In genomic region chr12:103341212-103341611, GRCm38 (mm10) we compare ENCODE assay signal across 12 mouse cellular contexts. TPM values are rescaled to one million over a fixed set of nuclear protein-coding genes. Genes with fewer than 3 reads are reported as not detected.
DNase-seq lines count a peak whose midpoint lies in the region; ATAC-seq and TF ChIP-seq lines count a peak whose summit lies in the region.
"Had no signal": no experiment of that assay in that cellular context is flagged by ENCODE, and none has a peak within 500 bp of the region (broad histone marks: within the 10 kb centered on the region; RNA-seq: fewer than 3 reads in every experiment).

No protein-coding gene starts in this region.

- H3K27ac ChIP-seq in heart, adult 2 months = peak overlapping the region; percentile 9; the same call in 1 of the 2 replicates
- no peak overlapping the region for H3K27ac ChIP-seq in heart, embryonic 10.5 days

- H3K79me2 ChIP-seq in heart, adult 2 months (replicated peaks; ENCODE audit: control insufficient read depth, insufficient read depth, low read length) = no peaks in the 10 kb centered on the region; the same call in 1 of the 2 replicates

- intact Hi-C loops in heart, adult 2 months (cut with DNase I) = no loop called here

- WGBS in heart, adult 2 months = 54% methylated on average over 5 of the region's 5 CpGs
- 79% methylated on average over 5 of the region's 5 CpGs for WGBS in heart, embryonic 10.5 days

- ATAC-seq in hematopoietic stem cell, adult 5-6 weeks (replicated peaks in 1 of 2; ENCODE audit: insufficient read depth in 1 of 2, low FRiP score in 2 of 2, low TSS enrichment in 1 of 2, low read depth in 1 of 2, poor library complexity in 2 of 2, severe bottlenecking in 2 of 2) = peak; percentile 64 to 67

- no peak overlapping the region for H3K4me3 ChIP-seq in heart, adult 2 months
- H3K4me3 ChIP-seq in heart, embryonic 10.5 days = no peak overlapping the region
- H3K4me3 ChIP-seq: erythroblast, embryonic 14.5 days had no signal

- TF ChIP-seq EP300 in heart, adult 2 months (IDR thresholded peaks at IDR 0.05; ENCODE audit: insufficient read depth, low read depth, low read length) = no peak

- H3K9me3 ChIP-seq in heart, embryonic 10.5 days = no peaks in the 10 kb centered on the region

- peaks cover 8% of the 10 kb centered on the region for H3K4me1 ChIP-seq in heart, adult 2 months (ENCODE audit: control insufficient read depth, insufficient read depth, low read length)
- peaks cover 43% of the 10 kb centered on the region for H3K4me1 ChIP-seq in heart, embryonic 10.5 days

- H3K9ac ChIP-seq in heart, adult 2 months (ENCODE audit: low read depth, low read length) = no peak overlapping the region

- DNase-seq in heart, adult 2 months = peak in 1 of 2 experiments; percentile 60
- no peak for DNase-seq in heart, embryonic 10.5 days (ENCODE audit: low spot score)
- DNase-seq in A20 (ENCODE audit: low read depth, low spot score) = peak; percentile 77
- peak; percentile 66 to 78 for DNase-seq in spleen, adult 18-20 months
- no peak for DNase-seq in cerebellum, adult 18-20 months
- DNase-seq in cerebellum, postnatal 14 days = no peak
- no peak for DNase-seq in gastrocnemius, adult 8-10 months (ENCODE audit: low spot score in 2 of 2)
- DNase-seq: adrenal gland, adult 2 months; cerebellum, postnatal 25 days had no signal

- H3K27me3 ChIP-seq in heart, adult 2 months (ENCODE audit: control insufficient read depth, insufficient read depth, low read length) = no peaks in the 10 kb centered on the region
- H3K27me3 ChIP-seq in heart, embryonic 10.5 days (ENCODE audit: insufficient read depth, poor library complexity, severe bottlenecking) = no peaks in the 10 kb centered on the region

- no peak for TF ChIP-seq CTCF in heart, adult 2 months (IDR thresholded peaks at IDR 0.05)

- no peak for TF ChIP-seq POLR2A in heart, adult 2 months (IDR thresholded peaks at IDR 0.05; ENCODE audit: insufficient read depth, low read depth, low read length)

- no peaks in the 10 kb centered on the region; the same call in 1 of the 2 replicates for H3K36me3 ChIP-seq in heart, adult 2 months (ENCODE audit: control insufficient read depth, insufficient read depth, low read length)
- peaks cover 6% of the 10 kb centered on the region; the same call in 1 of the 2 replicates for H3K36me3 ChIP-seq in heart, embryonic 10.5 days

RNA-seq across cellular contexts. Expression of gene Asb2, which starts 14.6 kb away (rescaled TPM):
- total RNA-seq in heart, adult 2 months (2021) = 100 to 1,000 TPM; 419 to 533 TPM
- 505 and 541 TPM in 2 replicates for polyA plus RNA-seq in heart, adult 2 months (2012; rRNA removed)
- 152 and 312 TPM in 2 replicates for polyA plus RNA-seq in heart, embryonic 10.5 days (2016; fragmentation: Nextera tagmentation; extraction: Ambion mirVana)
- 3.3 TPM in 1 of 2 replicates, not detected in the other for total RNA-seq in hematopoietic stem cell, adult 5-6 weeks (2017)
- total RNA-seq in gastrocnemius, adult 8-10 months (2022) = 100 to 1,000 TPM; 524 to 740 (median 599) TPM

RNA-seq across cellular contexts. Expression of gene Fam181a, which starts 30.4 kb away (rescaled TPM):
- not detected for total RNA-seq in heart, adult 2 months (2021)
- not detected in 2 replicates for polyA plus RNA-seq in heart, adult 2 months (2012; rRNA removed)
- not detected in 2 replicates for polyA plus RNA-seq in heart, embryonic 10.5 days (2016; fragmentation: Nextera tagmentation; extraction: Ambion mirVana)
- total RNA-seq in hematopoietic stem cell, adult 5-6 weeks (2017) = not detected in 2 replicates
- total RNA-seq in gastrocnemius, adult 8-10 months (2022) = not detected
- total RNA-seq: adrenal gland, adult 2 months had no signal
- polyA plus RNA-seq: erythroblast, embryonic 14.5 days; lung, embryonic 16.5 days had no signal

RNA-seq across cellular contexts. Expression of gene Otub2, which starts 47.3 kb away (rescaled TPM):
- total RNA-seq in heart, adult 2 months (2021) = 1 to 10 TPM; 3.1 to 3.2 TPM
- 4.1 and 6.4 TPM in 2 replicates for polyA plus RNA-seq in heart, adult 2 months (2012; rRNA removed)
- 22.5 and 26.0 TPM in 2 replicates for polyA plus RNA-seq in heart, embryonic 10.5 days (2016; fragmentation: Nextera tagmentation; extraction: Ambion mirVana)
- 3.4 and 5.2 TPM in 2 replicates for total RNA-seq in hematopoietic stem cell, adult 5-6 weeks (2017)
- 10 to 100 TPM in 1 of 4 experiments, 1 to 10 TPM in 3; 5.3 to 20.3 (median 7.7) TPM for total RNA-seq in gastrocnemius, adult 8-10 months (2022)

Comparison
In these comparisons a context has a peak if more than half of its experiments do, and no peak if none do; other contexts are left out.
1. DNase-seq: peak in A20 (single experiment) and spleen, adult 18-20 months (2 of 2); none in heart, embryonic 10.5 days (single experiment), cerebellum, adult 18-20 months (0 of 2), cerebellum, postnatal 14 days (0 of 2) and gastrocnemius, adult 8-10 months (0 of 2).
2. RNA of gene Asb2, which starts 14.6 kb away (total RNA-seq): 524 to 740 TPM in gastrocnemius, adult 8-10 months and 419 to 533 TPM in heart, adult 2 months; 3.3 TPM in hematopoietic stem cell, adult 5-6 weeks; every median in the first group is over 10 times any median in the second.